Mouse (Mus musculus): ENCODE results near the gene 4921539E11Rik.

Gene 4921539E11Rik

DNA sequence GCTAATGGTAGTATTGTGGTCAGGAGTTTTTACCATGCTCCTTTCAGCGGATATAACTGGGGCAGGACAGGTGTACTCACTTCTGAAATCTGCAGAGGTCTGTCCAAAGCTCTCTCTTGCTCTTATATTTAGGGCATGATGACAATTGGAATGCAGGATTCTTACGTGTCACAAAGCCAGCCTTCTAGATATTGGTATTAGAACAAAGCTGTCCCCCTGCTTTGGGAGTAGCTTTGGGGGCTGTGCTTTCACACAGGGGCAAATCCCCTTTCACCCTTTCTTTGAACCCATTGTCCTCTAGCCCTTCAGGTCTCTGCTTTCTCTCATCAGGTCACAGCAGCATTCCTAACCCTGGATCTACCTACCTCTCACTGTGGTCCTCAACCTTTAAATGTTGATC lies at the start of gene 4921539E11Rik:
Gene 4921539E11Rik (minus strand): TSS at position 101 of the 400 bp plus-strand sequence.
- DNase-seq (ENCODE audit: low spot score): no peak

DNA sequence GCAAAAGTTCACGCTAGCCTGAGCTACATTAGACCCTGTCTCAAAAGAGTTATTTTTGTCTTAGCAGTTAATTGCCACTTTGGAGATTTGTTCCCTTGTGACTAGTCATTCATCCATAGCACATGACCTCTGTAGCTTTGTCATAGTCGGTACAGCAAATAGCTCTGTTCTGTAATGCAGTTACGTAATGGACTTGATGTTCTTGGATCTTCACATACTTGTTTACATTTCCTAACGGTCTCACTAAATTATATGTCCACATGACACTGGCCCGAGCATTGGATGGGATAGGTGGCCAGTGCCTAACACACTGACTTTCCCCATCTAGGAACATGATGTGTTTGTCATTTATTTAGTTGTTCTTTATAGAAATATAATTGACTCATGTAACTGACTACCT lies 44.5 kb upstream of the 4921539E11Rik start:
- DNase-seq (ENCODE audit: low spot score): no peak

DNA sequence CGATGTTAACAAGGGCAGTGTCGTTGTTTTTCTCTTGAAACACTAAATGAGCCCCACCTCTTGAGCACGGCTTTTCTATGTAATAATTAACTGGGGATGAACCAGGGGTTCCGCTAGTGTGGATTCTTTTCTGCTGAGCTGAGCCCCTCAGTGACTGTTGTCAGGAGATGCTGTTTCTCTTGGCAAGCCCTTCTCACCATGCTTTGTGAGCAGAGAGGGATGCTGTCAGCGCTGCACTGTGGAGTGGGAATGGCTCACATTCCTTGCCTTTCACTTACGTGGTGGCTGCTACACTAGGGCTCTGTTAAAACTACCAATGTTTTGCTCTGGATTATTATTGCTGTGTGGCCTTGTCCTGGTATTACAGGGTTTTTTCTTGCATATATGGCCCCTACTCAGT lies 38.7 kb upstream of the 4921539E11Rik start:
- DNase-seq (ENCODE audit: low spot score): no peak

DNA sequence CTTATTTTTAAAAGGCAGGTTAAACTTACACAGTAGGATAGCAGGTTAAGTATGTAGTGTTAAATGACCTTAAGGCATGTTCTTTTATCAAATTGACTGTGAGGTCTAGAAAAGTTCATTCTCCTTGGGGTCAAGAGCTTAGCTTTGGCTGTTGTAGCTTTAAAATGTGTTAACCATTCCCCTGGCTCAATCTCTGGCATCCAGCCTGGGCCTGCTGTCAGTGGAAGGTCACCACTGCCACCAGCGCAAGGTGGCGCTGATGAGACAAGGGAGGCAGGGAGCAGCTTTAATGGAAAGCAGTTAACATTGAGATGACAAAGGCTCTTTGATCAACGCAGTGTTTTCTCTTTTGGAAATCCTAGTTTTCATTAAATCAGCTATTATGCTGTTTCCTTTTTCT lies 36.3 kb upstream of the 4921539E11Rik start:
- DNase-seq (ENCODE audit: low spot score): peak; percentile 46

DNA sequence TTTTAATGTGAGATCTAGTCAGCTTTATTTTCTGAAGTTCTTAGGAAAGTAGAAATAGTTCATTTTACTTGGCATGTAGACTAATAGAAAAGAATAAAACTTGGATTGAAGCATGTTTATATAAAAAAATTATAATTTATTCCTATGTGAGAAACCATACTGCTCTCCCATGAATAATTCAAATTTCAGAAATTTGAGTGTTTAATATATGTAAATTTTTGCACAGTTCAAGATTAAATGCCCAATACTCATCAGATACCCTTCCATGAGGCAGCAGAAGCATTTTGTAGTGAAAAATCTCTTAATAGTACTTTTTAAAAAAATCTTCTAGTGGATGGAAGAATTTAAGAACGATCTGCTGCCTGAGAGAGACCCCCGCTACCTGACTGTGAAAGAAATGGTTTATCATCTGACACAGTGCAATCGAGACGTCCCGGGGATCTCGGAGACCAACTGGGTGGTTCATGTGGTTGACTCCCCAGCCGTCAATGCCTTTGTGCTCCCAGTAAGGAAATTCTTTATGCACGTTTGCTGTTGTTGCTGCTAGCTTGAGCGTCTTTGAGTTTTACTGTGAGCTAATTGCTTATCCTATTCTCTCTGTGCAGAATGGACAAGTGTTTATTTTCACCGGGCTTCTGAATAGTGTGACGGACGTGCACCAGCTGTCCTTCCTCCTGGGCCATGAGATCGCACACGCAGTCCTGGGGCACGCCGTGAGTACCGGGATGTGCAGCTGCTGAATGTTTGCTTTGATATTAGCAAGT lies 34.2 kb upstream of the 4921539E11Rik start:
- DNase-seq (ENCODE audit: low spot score): no peak

DNA sequence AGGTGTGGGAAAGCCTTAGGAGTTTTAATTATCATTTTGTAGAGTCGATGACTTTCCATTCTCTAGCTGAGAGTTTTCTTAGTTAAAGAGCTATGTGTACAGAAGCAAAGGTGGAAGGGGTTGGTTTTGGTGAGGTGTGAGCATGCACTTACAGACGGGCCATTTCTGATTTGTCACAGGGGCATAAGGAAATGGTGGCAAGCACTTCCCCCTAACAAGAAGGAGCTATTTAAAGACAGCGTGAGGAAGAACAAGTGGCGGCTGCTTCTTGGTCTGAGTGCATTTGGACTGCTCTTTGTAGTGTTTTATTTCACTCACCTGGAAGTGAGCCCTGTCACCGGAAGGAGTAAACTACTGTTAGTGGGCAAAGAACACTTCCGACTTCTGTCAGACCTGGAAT lies 30.8 kb upstream of the 4921539E11Rik start:
- DNase-seq (ENCODE audit: low spot score): no peak

DNA sequence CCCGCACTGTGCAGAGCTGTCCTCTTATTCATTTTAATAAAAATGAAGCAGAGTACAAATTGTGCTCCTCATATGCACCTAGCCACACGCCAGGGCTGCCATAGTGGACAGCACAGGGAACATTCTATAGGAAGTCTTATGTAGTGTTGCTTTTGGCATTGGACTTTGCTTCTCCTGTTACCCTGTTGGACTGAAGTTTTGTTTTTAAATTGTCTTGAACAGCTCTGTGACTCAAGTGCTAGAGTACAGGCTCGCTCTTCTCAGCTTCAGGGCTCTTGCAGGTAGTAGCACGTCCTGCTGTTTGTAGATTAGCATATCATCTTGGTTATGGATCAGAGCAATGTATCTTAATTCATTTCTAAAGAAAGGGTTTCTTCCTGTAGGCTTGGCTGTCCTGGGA lies 25.2 kb upstream of the 4921539E11Rik start:
- DNase-seq (ENCODE audit: low spot score): no peak

DNA sequence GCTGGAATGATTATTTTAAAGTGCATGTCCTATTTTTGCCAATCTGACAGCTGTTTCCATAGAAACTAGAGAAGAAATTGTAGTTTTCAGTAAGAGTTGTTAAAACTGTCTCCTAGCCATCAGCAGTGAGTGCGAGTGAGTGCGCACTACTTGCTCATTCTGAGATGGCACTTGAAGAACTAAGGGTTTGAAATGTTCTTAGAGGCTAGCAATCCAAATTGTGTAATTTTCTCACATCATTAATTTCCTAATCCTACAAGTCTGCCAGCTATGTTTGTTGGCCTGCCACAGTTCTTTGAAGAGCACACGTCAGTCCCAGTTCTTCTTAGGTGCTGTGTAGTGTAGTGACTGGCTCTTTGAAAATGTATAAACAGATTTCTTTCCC lies 23.9 kb upstream of the 4921539E11Rik start:
- DNase-seq (ENCODE audit: low spot score): no peak

DNA sequence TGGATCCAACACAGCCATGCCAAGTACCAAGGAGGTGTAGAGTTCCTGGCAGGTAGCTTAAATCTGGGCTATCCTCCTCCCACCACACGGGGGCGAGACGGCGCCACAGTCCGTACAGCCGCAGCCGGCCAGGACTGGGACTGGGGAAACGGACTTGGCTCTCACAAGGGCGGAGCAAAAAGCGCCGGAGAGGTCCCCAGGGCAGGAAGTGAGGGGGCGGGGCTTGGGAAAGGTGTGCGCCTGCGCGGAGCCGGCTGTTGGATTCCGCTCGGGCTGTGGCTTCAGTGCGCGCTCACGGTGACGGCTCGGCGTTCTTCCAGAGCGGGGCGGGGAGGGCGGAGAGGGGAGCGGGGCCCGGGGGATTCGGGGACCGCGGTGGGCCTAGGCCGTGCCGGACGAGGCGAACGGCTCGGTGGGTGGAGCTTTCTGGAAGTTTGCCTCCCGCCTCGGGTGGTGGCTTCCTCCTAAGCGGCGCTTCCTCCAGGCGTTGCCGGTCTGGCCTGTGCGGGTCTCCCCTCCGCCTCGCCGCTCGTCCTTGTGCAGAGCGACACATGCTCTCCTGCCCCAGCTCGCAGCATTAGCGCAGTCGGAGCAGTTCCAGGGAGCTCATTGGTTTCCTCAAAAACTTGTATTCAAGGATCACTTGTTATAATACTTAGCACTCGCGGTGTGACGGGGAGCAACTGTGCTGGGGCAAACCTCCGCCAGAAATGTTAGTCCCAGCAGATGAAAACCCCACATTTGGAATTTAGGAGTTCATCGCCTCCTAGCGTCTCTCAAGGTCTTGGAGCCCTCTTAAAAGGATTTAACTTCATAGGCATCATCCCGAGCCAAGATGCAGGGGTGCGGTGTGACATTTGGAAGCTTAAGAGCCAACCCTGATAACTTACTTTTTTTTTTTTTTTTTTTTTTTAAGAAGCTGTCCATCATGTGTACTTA lies 23.2 kb upstream of the 4921539E11Rik start, which contains the start of gene Oma1:
Gene Oma1 (plus strand): TSS at position 226 of the 939 bp plus-strand sequence.
- DNase-seq (ENCODE audit: low spot score): peak; percentile 99

DNA sequence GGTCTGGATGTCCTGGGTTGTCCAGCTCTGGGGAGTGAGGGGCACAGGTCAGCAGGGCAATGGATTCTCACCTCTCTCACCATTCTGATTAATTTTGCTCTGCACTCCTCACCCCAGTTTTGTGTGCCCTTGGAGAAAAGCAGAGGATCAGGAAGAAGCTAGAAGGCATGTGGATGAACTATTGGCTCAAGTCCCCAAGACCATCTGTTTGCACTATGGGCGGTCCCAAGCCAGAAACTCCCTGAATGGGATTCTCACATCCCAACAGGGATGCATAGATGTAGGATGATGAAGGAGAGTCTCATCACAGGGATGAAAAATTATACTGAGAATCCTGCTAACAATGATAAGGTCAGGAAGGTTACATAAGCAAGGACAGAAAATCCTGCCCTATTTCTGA lies 13.2 kb upstream of the 4921539E11Rik start:
- no peak for DNase-seq (ENCODE audit: low spot score)

DNA sequence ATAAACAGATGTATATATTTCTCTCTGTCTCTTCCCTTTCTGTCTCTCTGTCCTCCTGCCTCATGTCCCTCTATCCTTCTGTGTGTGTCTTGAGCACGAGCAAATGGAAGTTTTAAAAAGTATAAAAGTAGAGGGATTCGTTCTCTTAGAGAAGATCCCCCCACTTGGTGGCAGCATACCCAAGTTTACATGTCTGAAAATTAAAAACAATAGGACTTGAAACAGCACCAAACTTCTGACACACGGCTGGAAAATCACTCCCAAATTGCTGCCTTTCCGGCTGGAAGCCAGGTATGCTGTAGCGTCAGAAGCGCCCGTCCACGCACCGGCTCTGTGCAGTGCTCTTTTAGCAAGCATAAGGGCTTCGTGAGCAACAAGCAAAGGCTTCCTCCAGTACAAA lies 8.7 kb upstream of the 4921539E11Rik start:
- no peak for DNase-seq (ENCODE audit: low spot score)

DNA sequence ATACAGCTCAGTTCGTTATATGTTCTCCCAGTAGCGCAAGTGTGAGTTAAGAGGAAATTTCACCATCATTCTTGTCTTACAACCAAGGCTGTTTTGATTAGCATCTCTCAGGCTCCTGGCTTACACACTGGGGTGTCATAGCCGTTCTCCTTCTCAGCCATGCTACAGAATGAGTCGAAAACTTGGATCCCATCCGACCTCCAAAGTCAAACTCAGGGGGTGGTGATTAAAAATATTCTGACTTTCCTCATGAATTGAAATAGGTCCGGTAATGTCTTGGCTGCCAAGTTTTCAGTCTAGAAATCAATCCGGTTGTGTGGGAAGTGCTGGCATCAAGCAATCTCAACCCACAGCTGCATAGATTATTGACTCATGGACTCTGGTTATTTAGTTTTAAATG lies 2.3 kb downstream of the 4921539E11Rik start:
- DNase-seq (ENCODE audit: low spot score): no peak

DNA sequence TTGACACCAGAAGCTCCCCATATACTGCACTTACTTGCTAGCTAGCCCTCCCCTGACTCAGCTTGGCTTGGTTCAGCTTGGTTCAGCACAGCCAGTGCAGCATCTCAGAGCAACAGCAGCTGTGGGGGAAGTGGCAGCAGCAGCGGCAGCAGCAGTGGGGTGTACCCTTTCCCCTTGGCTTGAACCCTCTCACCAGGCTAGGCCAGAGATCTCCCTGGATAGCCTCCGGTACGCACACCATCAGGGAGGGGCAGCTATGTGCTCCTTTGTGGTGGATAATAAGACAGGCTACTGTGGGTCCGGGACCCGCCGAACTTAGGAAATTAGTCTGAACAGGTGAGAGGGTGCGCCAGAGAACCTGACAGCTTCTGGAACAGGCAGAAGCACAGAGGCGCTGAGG lies 17.6 kb downstream of the 4921539E11Rik start:
- DNase-seq (ENCODE audit: low spot score): no peak

DNA sequence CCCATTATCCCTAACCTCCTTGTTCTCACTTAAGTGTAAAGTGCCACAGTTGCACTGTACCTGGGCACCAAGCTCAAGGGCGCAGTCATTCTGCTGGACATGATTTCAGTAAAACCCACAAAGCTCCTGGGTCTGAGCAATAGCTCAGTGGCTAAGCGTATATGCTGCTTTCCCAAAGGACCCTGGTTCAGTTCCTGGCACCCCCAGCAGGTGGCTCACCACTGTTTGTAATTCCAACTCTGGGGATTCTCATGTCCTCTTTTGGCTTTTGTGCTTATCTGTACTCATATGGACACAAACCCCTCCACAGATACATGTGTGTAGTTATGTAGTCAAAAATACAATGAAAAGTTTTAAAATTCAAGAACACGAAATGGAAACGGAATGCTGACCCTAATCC lies 21.3 kb downstream of the 4921539E11Rik start:
- no peak for DNase-seq (ENCODE audit: low spot score)

DNA sequence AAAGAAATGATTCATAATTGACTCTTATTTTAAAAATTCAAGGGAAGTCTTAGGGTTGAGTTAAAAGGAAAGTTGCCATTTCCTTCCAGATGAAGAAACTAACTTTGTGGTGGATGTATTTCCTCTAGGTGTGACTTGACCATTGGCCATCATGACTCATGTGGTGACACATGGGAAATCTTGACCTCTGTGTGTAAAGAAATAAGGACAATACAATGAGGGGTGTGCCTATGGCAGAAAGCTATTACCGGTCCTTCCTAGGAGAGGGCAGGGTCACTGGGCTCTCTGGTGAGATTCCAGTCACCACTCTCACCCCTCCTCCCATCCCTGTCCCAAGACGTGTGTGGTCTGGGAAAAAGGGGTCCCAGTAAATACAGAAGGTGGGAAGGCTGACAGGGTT lies 25.5 kb downstream of the 4921539E11Rik start:
- no peak for DNase-seq (ENCODE audit: low spot score)

DNA sequence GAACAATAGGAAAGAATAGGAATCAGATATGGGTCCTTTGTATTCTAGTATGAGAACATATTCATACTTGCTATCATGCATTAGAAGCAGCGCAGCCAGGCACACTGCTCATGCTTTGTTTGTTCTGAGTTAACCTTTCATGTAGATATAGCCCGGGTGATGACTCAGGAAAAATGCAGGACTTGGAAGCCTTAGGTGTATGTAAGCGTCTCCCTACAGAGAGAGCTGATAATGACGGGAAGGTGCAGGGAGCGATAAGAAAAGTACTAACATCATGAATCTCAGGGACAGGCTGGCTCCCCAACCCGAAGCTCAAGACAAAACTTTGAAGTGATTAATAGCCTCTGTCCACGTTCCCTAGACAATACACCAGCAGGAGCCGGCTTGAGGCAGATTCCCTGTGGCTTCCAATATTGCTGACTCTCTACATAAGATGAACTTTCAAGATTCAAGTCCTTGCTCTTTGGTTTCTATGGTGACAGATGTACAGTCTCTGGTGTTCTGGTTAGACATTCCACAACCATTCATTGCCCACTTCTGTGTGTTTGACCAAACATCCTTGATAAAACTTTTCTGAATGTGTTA lies 26.8 kb downstream of the 4921539E11Rik start:
- DNase-seq (ENCODE audit: low spot score): no peak

DNA sequence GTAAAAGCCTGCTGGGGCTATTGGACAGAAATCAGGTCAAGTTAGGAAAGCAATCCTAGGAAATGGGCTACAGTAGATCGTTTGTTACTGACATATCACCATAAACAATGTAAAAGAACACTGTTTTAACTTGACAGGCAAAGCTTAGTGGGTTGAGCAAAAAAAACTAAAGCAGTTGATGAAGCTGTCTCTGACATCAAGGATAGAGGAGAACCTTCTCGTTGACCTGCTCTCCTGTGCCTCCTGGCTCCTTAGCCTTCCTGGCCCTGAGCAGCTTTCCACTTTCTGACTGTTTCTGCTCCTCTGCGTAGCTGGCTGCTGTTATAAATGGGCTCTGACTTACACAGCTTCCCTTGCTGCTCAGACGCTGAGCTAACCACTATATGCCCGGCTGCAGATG lies 27.3 kb downstream of the 4921539E11Rik start:
- DNase-seq (ENCODE audit: low spot score): no peak

DNA sequence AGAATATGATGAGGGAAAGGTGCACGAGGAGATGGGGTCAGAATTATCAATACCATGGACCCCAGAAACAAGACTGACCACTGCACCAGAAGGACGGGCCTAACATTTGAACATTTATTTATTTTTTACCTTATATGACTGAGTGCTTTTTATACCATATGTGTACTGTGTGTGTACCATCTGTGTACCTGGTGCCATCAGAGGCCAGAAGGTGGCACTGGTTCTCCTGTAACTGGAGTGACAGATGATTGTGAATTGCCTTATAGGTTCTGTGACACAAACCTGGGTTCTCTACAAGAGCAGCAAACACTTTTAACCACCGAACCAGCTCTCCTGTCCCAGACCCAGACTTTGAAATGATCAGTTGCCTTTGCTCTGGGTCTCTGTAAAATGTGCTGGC lies 31.8 kb downstream of the 4921539E11Rik start:
- DNase-seq (ENCODE audit: low spot score): no peak

DNA sequence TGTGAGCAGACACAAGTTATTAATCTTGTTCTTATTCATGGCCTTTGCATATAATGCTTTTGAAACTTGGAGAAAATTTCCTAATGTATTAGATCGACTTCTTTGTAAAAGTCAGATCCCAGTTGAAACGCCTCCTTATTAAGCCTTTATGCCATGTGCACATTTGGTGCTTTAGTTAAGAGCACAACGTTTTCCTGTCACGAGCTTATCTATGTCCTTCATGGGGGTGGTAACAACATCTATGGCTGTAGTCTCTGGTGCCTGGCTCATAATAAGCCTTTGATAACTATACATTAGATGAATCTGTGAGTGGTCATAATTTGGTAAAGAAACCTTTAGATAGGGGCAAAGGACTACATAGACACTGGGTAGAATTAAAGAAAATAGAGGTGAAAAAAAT lies 36.8 kb downstream of the 4921539E11Rik start:
- DNase-seq (ENCODE audit: low spot score): no peak

DNA sequence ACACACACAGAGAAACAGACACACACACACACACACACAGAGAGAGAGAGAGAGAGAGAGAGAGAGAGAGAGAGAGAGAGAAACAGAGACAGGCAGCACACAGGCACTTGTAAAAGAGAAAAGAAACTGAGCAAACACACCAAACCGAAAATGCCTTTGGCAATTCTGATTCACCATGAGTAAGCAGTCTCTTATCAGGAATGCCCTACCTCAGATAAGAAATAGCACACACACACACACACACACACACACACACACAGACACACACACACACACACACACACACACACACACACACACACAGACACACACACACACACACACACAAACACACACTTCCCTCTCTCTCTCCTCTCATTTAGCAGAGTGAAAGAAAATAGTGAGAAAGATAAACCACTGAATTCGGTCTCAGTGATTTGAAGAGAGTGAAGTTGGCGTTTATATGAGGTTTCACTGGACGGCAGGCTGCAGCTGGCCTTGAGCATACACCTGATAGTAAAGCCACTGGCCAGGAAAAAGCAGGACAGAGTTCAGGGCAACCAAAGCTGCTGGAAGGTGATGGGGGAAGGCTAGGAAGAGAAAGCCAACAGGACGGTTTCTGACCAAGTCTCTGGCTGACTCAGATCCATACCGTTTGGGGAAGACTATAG lies 41.1 kb downstream of the 4921539E11Rik start:
- DNase-seq (ENCODE audit: low spot score): peak; percentile 16

DNA sequence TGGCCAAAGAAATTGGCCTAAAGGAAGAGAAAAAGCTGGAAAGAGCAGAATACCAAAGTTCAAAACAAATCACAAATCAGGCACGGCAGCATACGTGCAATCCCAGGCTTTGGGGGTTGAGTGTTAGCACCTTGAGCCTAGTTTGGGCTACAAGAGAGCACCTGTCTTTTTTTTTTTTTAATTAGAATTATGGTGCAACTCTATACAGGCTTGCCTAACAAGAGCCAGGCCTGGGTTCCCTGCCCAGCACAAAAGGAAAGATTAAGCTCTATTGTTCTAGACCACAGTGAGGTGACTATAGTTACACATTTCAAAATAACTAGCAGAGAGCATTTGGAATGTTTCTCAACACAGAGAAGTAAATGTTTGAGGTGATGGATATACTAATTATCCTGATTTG lies 42.9 kb downstream of the 4921539E11Rik start:
- DNase-seq (ENCODE audit: low spot score): no peak

DNA sequence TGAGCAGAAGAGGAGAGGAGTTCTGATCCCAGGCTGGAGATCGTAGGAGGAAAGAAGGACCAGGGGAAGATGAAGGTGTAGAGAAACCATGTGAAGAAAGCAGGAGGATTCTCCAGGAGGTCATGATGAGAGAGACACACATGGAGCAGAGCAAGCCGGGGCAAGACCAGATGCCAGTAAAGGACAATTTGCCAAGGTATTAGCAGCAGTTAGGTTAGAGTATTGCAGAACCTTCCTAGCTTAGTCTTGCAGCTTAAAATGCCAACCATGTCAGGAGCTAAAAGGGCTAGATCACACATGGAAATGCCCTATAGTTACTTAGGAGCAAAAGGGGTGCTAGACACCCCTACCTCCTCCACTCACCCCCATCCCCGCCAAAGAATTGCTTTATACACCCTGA lies 43.4 kb downstream of the 4921539E11Rik start:
- no peak for DNase-seq (ENCODE audit: low spot score)

Data from urinary bladder, postnatal 14 days (tissue).